Mouse (Mus musculus): Measurements from ENCODE around the gene Lin54. TPM values are rescaled to one million over a fixed set of nuclear protein-coding genes. Genes with fewer than 3 reads are reported as not detected.

The Lin54 gene
- polyA plus RNA-seq, 1 experiment from 2014 or later = 9.0 TPM

Small RNAs within 50 kb of the gene (microRNA-seq; reads per million reads assigned to microRNA genes)
- not detected for gene Gm23222

Other genes starting within 250 kb of the Lin54 start
- gene Sec31a, start 84.4 kb downstream of the Lin54 start, polyA plus RNA-seq (2014; fragmentation: Nextera tagmentation; extraction: Ambion mirVana) = 84.8 and 91.0 TPM in 2 replicates
- gene Cops4, start 17.7 kb upstream of the Lin54 start, polyA plus RNA-seq (2014; fragmentation: Nextera tagmentation; extraction: Ambion mirVana) = 189 and 190 TPM in 2 replicates
- 0.60 and 1.4 TPM in 2 replicates for gene Plac8, start 71.6 kb upstream of the Lin54 start, polyA plus RNA-seq (2014; fragmentation: Nextera tagmentation; extraction: Ambion mirVana)
- 58.3 and 63.4 TPM in 2 replicates for gene Coq2, start 174.5 kb upstream of the Lin54 start, polyA plus RNA-seq (2014; fragmentation: Nextera tagmentation; extraction: Ambion mirVana)
- gene Hpse, start 219.1 kb upstream of the Lin54 start, polyA plus RNA-seq (2014; fragmentation: Nextera tagmentation; extraction: Ambion mirVana) = 0.41 and 0.65 TPM in 2 replicates

Data from hindbrain, embryonic 14.5 days (tissue).